Mouse (Mus musculus) neutrophil, adult 5-6 weeks (primary cell): ENCODE results near the gene Fbp1. TPM values are rescaled to one million over a fixed set of nuclear protein-coding genes. Genes with fewer than 3 reads are reported as not detected.
A peak's percentile ranks its signal among the peaks of the same experiment; 100 is the strongest.
"Not testable (repeated sequence)": the region's sequence is repeated elsewhere in the genome, so short reads cannot be mapped to it uniquely, and the experiment has no call there.

Experiments
- ATAC-seq: fragments of 151-379, 151-347 bp; 2 replicates; pipeline ENCODE4 v1.8.0; 2017; ENCODE audit warnings: mild to moderate bottlenecking, moderate TSS enrichment; ENCODE audit not compliant: insufficient number of reproducible peaks, poor library complexity, low FRiP score, severe bottlenecking; ENCODE audit errors: extremely low read depth
- total RNA-seq: library from RNA; stranded (forward); fragments of 200-1000 nt; gene quantifications from 2 replicates; pipeline ENCODE4 v1.2.3, GENCODE M21; 2017

Gene Fbp1
- total RNA-seq, result not detected in 2 replicates

DNA sequence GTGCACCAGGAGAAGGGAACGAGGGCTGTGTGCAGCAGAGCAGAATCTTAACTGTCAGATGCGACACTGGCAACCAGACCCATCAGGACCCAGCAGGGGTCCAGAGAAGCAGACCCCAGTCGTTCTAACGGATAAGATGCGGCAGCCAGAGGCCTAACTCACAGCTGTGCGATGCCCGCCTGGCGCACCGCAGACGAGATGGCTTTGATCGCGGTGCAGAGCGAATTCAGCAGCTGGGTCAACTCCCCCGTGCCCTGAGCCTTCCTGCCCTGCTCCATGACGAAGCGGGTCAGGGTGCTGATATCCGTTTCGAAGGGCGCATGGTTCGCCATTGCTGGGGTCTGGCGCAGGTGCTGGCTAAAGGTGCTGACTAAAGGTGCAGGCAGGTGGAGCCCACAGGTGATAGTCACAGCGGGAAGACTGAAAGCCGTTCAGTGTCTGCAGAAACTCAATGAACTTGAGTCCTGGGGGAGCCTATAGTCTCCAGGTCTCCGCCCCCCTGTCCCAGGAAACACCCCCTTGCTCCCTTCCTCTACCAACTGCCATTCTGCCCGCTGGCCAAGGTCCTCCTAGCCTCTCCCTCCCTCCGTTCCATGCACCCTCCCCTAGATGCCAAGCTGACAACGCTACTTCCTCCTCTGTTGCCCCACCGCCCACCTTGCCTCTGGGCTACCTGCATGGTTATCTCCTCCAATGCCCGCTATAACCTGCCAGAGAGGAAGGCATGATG, at the start of gene Fbp1:
Fbp1 (minus strand) TSS at position 571 of the 730 bp plus-strand sequence.
- peak; percentile 33; the same call in 1 of the 2 replicates for ATAC-seq

GRCm38 (mm10) chr13:62932452-62932851, 44.4 kb upstream of the Fbp1 start:
- no peak for ATAC-seq

GRCm38 (mm10) chr13:62929766-62930389, 41.8 kb upstream of the Fbp1 start:
- ATAC-seq, result no peak

DNA sequence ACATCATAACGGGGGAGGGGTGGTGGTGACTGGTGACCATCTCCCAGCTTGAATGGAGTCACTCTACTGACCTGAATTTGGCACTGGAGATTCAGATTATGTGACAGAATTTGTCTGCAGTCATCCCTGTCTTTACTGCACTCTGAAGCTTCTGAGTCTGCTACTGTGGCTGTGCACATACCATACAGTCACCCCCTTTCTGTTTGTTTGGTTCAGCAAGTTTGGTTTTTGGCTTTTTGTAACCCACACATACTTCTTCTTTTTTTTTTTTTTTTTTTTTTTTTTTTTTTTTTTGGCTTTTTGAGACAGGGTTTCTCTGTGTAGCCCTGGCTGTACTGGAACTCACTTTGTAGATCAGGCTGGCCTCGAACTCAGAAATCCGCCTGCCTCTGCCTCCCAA, 41.1 kb upstream of the Fbp1 start:
- not testable (repeated sequence) for ATAC-seq

- ATAC-seq, result no peak
Measured at GRCm38 (mm10) chr13:62927470-62927869, 39.4 kb upstream of the Fbp1 start.

- no peak for ATAC-seq
Measured at GRCm38 (mm10) chr13:62926479-62926878, 38.4 kb upstream of the Fbp1 start.

DNA sequence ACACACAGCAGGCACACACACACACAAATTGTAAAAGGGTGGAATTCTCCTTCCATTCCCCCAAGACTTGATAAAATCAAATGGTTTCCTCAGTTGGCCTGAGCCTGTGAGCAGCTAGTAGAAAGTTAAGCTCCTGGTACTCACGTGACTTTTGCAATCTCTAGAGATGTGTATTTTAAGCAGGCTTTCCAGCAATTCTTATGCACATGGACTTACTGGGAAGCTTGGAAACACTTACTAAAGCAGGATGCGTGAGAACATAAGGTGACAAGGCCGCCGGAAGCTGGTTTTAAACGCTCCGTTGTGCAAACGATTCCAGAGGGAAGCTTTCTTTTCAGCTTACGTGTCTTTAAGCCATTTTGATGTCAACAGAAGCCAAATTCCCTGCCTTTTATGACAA, 35.1 kb upstream of the Fbp1 start:
- ATAC-seq, result no peak

DNA sequence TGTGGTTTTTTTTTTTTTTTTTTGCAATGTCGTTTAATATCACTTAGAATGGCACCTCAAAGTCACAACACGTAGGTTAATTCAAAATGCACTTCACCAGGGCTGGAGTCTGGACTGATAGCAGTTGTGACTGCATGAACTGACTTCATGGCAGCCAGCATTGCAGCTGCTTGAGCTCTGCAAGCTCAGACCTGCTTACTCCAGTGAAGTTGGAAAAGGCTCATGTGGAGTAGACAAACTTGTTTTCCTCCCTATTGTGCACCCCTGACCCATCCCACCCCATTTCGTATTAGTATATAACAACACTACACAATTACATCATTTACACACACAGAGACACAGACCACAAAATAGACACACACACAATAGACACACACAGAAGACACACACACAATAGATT, 34.6 kb upstream of the Fbp1 start:
- no peak for ATAC-seq

DNA sequence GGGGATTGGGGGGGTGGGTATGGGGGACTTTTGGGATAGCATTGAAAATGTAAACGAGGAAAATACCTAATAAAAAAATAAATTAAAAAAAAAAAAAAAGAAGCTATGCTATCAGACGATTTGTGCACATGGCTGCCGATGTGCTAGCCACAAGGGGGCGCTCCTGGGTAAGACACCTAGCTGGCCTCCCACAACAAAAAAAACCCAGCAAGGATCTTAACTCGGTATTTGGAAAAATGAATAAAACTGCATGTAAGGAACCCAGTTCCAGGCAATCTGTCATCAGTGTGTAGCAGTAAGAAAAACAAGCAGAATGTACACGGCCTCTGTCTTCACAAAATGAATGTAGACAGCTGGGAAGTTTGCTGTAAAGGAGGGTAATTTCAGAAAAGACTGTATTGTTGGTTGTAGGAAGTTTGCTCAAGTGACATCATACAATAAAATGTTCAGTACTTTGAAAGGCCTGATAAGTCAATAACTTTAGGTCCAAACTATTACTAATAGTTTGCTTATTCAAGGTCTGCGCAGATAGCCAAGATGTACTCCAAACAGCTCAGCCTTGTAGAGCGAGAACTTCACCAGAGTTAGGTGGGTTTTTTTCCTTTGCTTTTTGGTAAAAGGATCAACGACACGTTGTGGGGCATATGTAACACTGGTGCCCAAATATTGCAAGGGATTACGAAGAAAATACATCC, 31.7 kb upstream of the Fbp1 start:
- ATAC-seq, result peak; percentile 63; the same call in 1 of the 2 replicates

DNA sequence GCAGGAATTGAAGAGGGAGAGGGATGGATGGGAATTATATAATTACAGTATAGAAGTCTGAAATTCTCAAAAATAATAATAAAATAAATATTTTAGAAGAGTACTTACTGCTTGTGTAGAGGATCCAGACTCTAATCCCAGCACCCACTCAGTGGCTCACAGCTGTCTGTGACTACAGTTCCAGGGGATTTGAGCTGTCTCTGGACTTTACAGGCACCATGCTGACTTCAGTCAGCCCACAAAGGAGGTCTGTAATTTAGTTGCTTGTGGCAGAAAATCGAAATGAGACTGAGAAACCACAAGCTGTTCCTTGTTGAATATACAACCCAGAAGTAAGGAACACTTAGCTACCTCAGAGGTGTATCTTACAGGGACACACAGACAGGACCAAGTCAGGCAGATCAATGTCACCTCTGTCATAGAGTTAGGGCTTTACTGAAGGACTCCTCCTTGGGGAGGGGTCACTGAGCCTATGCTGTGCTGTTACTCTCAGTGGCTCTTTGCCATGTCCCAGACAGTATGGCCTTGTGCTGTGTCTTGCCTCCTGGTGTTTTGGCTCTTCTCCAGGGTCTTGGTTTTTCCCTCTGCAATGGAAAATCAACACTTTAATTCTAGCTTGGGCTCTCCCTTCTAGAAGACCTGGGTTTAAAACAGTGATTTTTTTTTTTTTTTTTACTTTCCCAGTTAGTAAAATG, 29.5 kb upstream of the Fbp1 start:
- no peak for ATAC-seq

DNA sequence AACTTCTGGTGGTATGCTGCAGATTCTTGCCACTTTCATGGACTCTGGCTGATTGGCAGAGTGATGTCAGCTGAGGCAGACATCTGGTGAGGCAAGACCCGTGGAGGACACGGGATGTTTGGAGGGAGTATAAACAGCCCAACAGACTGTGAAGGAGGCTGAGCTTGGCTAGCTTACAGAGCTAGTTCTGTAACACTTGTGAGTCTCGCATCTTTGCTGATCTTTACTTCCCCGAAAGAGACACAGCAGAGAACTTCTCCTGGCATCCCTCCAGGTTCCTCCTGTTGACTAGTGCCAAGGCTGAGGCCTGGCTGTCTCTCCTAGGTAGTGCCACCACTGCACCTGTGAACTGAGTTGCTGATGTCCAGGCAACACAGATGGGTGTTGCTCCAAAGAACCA, 28.6 kb upstream of the Fbp1 start:
- ATAC-seq, result no peak

- ATAC-seq, result 0 out of 2 replicates have a peak, but pooled peaks have one; percentile 16
Measured at GRCm38 (mm10) chr13:62911575-62911974, 23.5 kb upstream of the Fbp1 start.

GRCm38 (mm10) chr13:62910206-62910605, 22.1 kb upstream of the Fbp1 start:
- no peak for ATAC-seq

DNA sequence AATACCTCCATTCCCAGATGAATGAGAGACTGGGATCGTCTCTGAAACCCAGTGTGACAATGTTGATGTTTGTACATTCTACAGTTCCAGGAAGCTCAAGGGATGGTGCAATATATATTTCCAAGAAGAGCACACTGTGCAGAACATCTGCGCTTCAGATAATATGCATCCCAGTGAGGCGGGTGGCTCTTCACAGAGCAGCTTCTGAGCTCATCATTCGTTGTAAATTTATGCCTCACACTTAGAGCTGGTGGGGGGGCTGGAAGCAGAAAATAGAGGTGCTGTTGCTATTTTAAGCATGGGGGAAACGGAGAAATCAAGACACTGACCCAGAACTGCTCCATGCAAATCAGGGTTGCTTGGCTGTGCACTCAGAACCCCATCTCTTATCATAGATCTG, 21.7 kb upstream of the Fbp1 start:
- ATAC-seq, result no peak

DNA sequence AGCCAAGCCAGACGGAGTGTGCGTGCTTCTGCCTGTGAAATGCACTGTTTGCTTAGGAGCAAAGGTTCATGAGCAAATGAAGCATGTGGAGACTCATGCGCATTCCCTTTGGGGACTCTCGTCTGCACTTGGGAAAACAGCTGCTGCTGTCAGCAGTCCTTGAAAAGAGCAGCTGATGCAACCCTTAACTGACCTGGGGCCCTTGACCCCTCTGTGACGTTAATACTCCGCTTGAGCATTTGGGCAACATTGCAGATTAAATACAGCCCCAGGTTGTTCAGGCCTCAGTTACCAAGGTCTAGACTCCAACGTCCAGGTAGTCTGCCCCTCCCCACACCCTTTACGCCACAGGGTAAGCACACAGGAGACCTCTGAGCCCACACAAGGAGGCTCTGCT, 20.1 kb upstream of the Fbp1 start:
- ATAC-seq, result no peak

GRCm38 (mm10) chr13:62907527-62908162, 19.6 kb upstream of the Fbp1 start:
- ATAC-seq, result no peak

- ATAC-seq, result no peak
Measured at GRCm38 (mm10) chr13:62901139-62901538, 13.1 kb upstream of the Fbp1 start.

DNA sequence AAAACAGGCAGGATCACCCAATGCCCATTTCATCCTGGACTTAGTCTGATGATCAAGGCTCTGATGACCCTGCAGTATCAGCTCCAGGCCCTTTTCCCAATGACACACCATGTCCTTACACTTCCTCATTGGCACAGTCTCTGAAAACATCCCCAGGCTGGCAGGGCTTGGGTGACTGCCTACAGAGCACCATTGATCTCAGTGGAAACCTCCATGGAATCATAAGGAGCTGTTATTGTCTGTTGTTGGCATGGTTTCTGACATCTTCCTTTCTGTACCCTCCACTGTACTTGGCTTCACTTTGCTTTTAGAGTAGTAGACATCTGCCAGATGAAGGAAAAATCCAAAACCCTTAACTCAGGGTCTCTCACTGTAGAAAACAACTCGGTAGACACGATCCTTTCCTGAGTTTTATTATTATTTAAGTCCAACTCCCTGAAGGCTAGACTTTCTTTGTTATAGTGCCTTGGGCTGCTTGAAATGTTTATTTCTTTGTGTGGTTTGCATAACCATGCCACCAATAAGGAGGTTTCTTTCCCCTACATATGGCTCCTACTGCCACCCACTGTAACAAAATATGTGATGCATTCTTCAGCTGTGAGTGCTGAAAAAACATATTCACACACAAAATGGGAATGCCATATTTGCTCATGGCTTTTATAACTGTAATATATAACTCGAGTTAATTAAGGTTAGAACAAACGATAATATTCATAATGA, 10.0 kb upstream of the Fbp1 start:
- ATAC-seq, result no peak
